Mouse (Mus musculus) liver, embryonic 14.5 days (tissue): ENCODE measurements at regions not wholly inside any gene's neighbourhood (a gene's known extent, or its start where the extent isn't known, plus 50 kb on each side); places are given as distances from the start of the nearest gene placed in this dataset.

Source experiments
- CTCF ChIP-seq: IDR thresholded peaks from 2 replicates; pipeline ENCODE4 v1.5.1; 2016; ENCODE audit warnings: antibody characterized with exemption, low read depth, control low read depth
- EP300 ChIP-seq: IDR thresholded peaks from 2 replicates; pipeline ENCODE4 v1.6.1; 2016; ENCODE audit warnings: antibody characterized with exemption, low read depth

DNA sequence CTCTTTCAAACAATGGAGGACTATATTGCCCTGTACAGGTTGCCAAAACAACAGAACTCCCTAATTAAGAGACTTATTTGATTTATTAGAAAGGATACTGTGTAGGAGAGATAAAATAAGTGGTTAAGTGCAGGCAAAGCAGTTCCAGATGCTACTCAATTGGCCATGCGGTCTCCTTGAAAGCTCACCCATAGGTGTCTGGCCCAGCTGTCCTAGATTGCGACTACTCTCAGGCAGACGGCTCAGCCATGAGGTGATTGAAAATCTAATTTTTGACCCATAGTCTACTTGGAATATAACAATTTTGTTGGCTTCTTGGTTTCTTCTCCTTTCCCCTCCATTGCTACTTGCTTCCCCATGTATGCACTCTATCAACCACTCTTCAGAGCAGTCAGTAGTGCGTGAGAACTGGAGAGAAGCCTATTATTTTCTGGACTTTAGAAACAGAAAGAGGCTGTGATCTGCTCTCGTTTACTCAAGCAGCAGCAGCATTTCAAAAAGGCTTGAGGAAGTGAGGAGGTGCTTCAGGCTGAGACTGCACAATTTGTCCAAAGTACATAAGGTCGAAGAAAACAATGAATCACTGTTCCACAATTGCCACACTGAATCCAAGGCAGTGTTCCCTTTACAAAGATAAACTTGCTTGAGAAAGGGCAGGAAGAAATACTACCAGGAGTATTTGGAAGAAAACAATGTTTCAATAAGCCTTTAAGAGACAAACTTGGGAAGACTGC, 339.4 kb downstream of the Epha7 start:
- TF ChIP-seq EP300, result no peak
- TF ChIP-seq CTCF, result no peak
